Mouse (Mus musculus) kidney, embryonic 16.5 days (tissue): ENCODE measurements at regions not wholly inside any gene's neighbourhood (a gene's known extent, or its start where the extent isn't known, plus 50 kb on each side); places are given as distances from the start of the nearest gene placed in this dataset.

Experiments
- ATAC-seq: fragments of 200-750 bp; cut with Nextera tagmentation; 2 replicates; pipeline ENCODE4 v1.8.0; 2017; ENCODE audit warnings: moderate TSS enrichment; ENCODE audit not compliant: low FRiP score, low TSS enrichment
- H3K27ac ChIP-seq: fragments of 300-500 bp; sonication (generic); 2 replicates; pipeline ENCODE4 v1.5.1; 2014; ENCODE audit warnings: low read length
- H3K27me3 ChIP-seq: fragments of 300-500 bp; sonication (generic); 2 replicates; pipeline ENCODE4 v1.6.1; 2014; ENCODE audit warnings: low read length, control low read depth, mixed read lengths; ENCODE audit not compliant: insufficient read depth
- H3K36me3 ChIP-seq: fragments of 300-500 bp; sonication (generic); 2 replicates; pipeline ENCODE4 v1.6.1; 2014; ENCODE audit warnings: low read length, control low read depth, mixed read lengths; ENCODE audit not compliant: insufficient read depth
- H3K4me1 ChIP-seq: fragments of 300-500 bp; sonication (generic); 2 replicates; pipeline ENCODE4 v1.6.1; 2014; ENCODE audit warnings: low read length, control low read depth, mixed read lengths; ENCODE audit not compliant: insufficient read depth
- H3K4me2 ChIP-seq: fragments of 300-500 bp; sonication (generic); replicated peaks from 2 replicates; pipeline ENCODE4 v1.6.1; 2014; ENCODE audit warnings: low read depth, low read length
- H3K4me3 ChIP-seq: fragments of 300-500 bp; sonication (generic); 2 replicates; pipeline ENCODE4 v1.5.1; 2014; ENCODE audit warnings: mild to moderate bottlenecking, low read length
- H3K9ac ChIP-seq: fragments of 300-500 bp; sonication (generic); replicated peaks from 2 replicates; pipeline ENCODE4 v1.6.1; 2014; ENCODE audit warnings: low read length
- H3K9me3 ChIP-seq: fragments of 300-500 bp; sonication (generic); 2 replicates; pipeline ENCODE4 v1.6.1; 2016; ENCODE audit warnings: low read length, control low read depth
- WGBS: fragments of 180-500 bp; shearing (Covaris S2); extraction: QIAGEN DNeasy Blood & Tissue Kit; methylation state at CpG from one replicate; pipeline ENCODE4 v1.1.7; 2014; 5-methylcytosine and 5-hydroxymethylcytosine counted together

GRCm38 (mm10) chr5:5956716-5957115, 207.6 kb upstream of the Steap1 start:
- Histone ChIP-seq H3K36me3 (no peaks in the 10 kb centered on the region), H3K9ac (no peak overlapping the region), H3K27me3 (no peaks in the 10 kb centered on the region), H3K9me3 (no peaks in the 10 kb centered on the region), H3K4me2 (no peak overlapping the region), H3K27ac (no peak overlapping the region), H3K4me1 (no peaks in the 10 kb centered on the region), H3K4me3 (no peak overlapping the region)
- WGBS = 70% methylated on average over 2 of the region's 2 CpGs
- ATAC-seq = no peak

- H3K9ac ChIP-seq = no peak overlapping the region
- no peak overlapping the region for H3K27ac ChIP-seq
- H3K27me3 ChIP-seq = no peaks in the 10 kb centered on the region
- H3K9me3 ChIP-seq = no peaks in the 10 kb centered on the region
- no peaks in the 10 kb centered on the region for H3K4me1 ChIP-seq
- no peak overlapping the region for H3K4me2 ChIP-seq
- no peak overlapping the region for H3K4me3 ChIP-seq
- ATAC-seq = no peak
- no peaks in the 10 kb centered on the region for H3K36me3 ChIP-seq
- 77% methylated on average over 2 of the region's 2 CpGs for WGBS
Observed at GRCm38 (mm10) chr5:5955783-5956182, 206.7 kb upstream of the Steap1 start.

GRCm38 (mm10) chr5:5925796-5926195, 176.7 kb upstream of the Steap1 start:
- WGBS = 73% methylated on average over 3 of the region's 3 CpGs
- H3K4me1 ChIP-seq = no peaks in the 10 kb centered on the region

GRCm38 (mm10) chr5:5916427-5916826, 167.3 kb upstream of the Steap1 start:
- Histone ChIP-seq H3K4me2 (no peak overlapping the region), H3K36me3 (no peaks in the 10 kb centered on the region), H3K27me3 (no peaks in the 10 kb centered on the region), H3K4me3 (no peak overlapping the region), H3K9me3 (no peaks in the 10 kb centered on the region), H3K27ac (no peak overlapping the region), H3K4me1 (no peaks in the 10 kb centered on the region), H3K9ac (no peak overlapping the region)
- 0 out of 2 replicates have a peak, but pooled peaks have one; percentile 51 for ATAC-seq
- WGBS = 23% methylated on average over 1 of the region's 1 CpGs

More at GRCm38 (mm10) chr5:5925796-5926195, 176.7 kb upstream of the Steap1 start:
- no peak overlapping the region for H3K9ac ChIP-seq
- no peaks in the 10 kb centered on the region for H3K9me3 ChIP-seq
- H3K36me3 ChIP-seq = no peaks in the 10 kb centered on the region
- no peak overlapping the region for H3K4me2 ChIP-seq
- ATAC-seq = no peak
- no peak overlapping the region for H3K27ac ChIP-seq
- H3K27me3 ChIP-seq = no peaks in the 10 kb centered on the region
- no peak overlapping the region for H3K4me3 ChIP-seq

- Histone ChIP-seq H3K4me1 (no peaks in the 10 kb centered on the region), H3K4me2 (no peak overlapping the region), H3K27ac (no peak overlapping the region), H3K27me3 (no peaks in the 10 kb centered on the region), H3K9me3 (no peaks in the 10 kb centered on the region), H3K9ac (no peak overlapping the region), H3K36me3 (no peaks in the 10 kb centered on the region), H3K4me3 (no peak overlapping the region)
- no peak for ATAC-seq
- WGBS = 75% methylated on average over 2 of the region's 2 CpGs
Observed at GRCm38 (mm10) chr5:5889376-5889775, 140.2 kb upstream of the Steap1 start.

GRCm38 (mm10) chr5:5873425-5873824, 124.3 kb upstream of the Steap1 start:
- no peak for ATAC-seq
- H3K27me3 ChIP-seq = no peaks in the 10 kb centered on the region
- 89% methylated on average over 5 of the region's 5 CpGs for WGBS

GRCm38 (mm10) chr5:5856146-5856724, 107.1 kb upstream of the Steap1 start:
- no peak for ATAC-seq
- no peak overlapping the region for H3K4me2 ChIP-seq
- 70% methylated on average over 12 of the region's 12 CpGs for WGBS
- H3K27ac ChIP-seq = no peak overlapping the region
- no peaks in the 10 kb centered on the region for H3K36me3 ChIP-seq
- no peaks in the 10 kb centered on the region for H3K4me1 ChIP-seq
- H3K9me3 ChIP-seq = no peaks in the 10 kb centered on the region
- no peaks in the 10 kb centered on the region for H3K27me3 ChIP-seq
- H3K9ac ChIP-seq = no peak overlapping the region
- H3K4me3 ChIP-seq = no peak overlapping the region

More at GRCm38 (mm10) chr5:5873425-5873824, 124.3 kb upstream of the Steap1 start:
- Histone ChIP-seq H3K9me3 (peaks cover 5% of the 10 kb centered on the region), H3K27ac (no peak overlapping the region), H3K4me1 (no peaks in the 10 kb centered on the region), H3K36me3 (no peaks in the 10 kb centered on the region), H3K9ac (no peak overlapping the region), H3K4me3 (no peak overlapping the region), H3K4me2 (no peak overlapping the region)

- Histone ChIP-seq H3K9me3 (no peaks in the 10 kb centered on the region), H3K4me1 (no peaks in the 10 kb centered on the region), H3K27ac (no peak overlapping the region), H3K4me3 (no peak overlapping the region), H3K36me3 (no peaks in the 10 kb centered on the region), H3K4me2 (no peak overlapping the region), H3K27me3 (no peaks in the 10 kb centered on the region), H3K9ac (no peak overlapping the region)
- 53% methylated on average over 9 of the region's 9 CpGs for WGBS
- peak; percentile 15; the same call in 1 of the 2 replicates for ATAC-seq
Observed at GRCm38 (mm10) chr5:5845805-5846496, 96.8 kb upstream of the Steap1 start.

- Histone ChIP-seq H3K27me3 (no peaks in the 10 kb centered on the region), H3K27ac (no peak overlapping the region), H3K4me1 (no peaks in the 10 kb centered on the region), H3K4me2 (no peak overlapping the region), H3K36me3 (no peaks in the 10 kb centered on the region), H3K4me3 (no peak overlapping the region), H3K9ac (no peak overlapping the region), H3K9me3 (no peaks in the 10 kb centered on the region)
- 51% methylated on average over 3 of the region's 3 CpGs for WGBS
- ATAC-seq = peak; percentile 77; the same call in 1 of the 2 replicates
Observed at GRCm38 (mm10) chr5:5844312-5844711, 95.2 kb upstream of the Steap1 start.

GRCm38 (mm10) chr5:5838767-5839166, 89.6 kb upstream of the Steap1 start:
- WGBS = 49% methylated on average over 3 of the region's 3 CpGs
- no peak overlapping the region for H3K9ac ChIP-seq
- no peak for ATAC-seq

More at GRCm38 (mm10) chr5:5838767-5839166, 89.6 kb upstream of the Steap1 start:
- Histone ChIP-seq H3K9me3 (no peaks in the 10 kb centered on the region), H3K36me3 (no peaks in the 10 kb centered on the region), H3K27me3 (no peaks in the 10 kb centered on the region), H3K4me1 (no peaks in the 10 kb centered on the region), H3K4me2 (no peak overlapping the region), H3K4me3 (no peak overlapping the region), H3K27ac (no peak overlapping the region)
